Mouse (Mus musculus): ENCODE measurements around the gene Adam1a. TPM values are rescaled to one million over a fixed set of nuclear protein-coding genes. Genes with fewer than 3 reads are reported as not detected.
A peak's percentile ranks its signal among the peaks of the same experiment; 100 is the strongest.

The Adam1a gene
- total and polyA plus RNA-seq, 3 experiments = 1.0 to 1.9 TPM; not detected in 1

DNA sequence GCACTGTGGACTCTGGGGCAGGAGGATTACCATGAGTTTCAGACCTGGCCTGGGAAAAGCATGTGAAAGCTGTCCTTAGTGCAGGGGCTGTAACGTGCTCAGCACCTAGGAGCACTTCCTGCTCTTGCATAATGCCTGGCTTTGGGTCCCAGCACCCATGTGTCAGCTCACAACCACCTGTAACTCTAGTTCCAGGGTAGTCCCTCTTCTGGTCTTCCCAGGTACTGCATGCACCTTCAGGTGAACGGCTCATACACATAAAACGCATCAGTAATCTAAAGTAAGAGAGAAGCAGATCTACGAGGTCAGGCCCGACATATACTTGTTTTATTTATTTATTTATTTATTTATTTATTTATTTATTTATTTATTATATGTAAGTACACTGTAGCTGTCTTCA, 10.8 kb downstream of the Adam1a start:
- H3K9ac ChIP-seq (ENCODE audit: control insufficient read depth, low read depth, low read length, poor library complexity, severe bottlenecking) = no peak overlapping the region
- peaks cover 0 to 22% of the 10 kb centered on the region in 2 experiments; a peak in 2 of 4 replicates for H3K36me3 ChIP-seq (ENCODE audit: control insufficient read depth in 1 of 2, insufficient read depth in 2 of 2, low read length in 2 of 2)
- no peak overlapping the region for H3K27ac ChIP-seq (ENCODE audit: control insufficient read depth, low read depth, low read length)
- DNase-seq (ENCODE audit: low read depth, low spot score) = peak; percentile 70
- no peak overlapping the region for H3K4me3 ChIP-seq (ENCODE audit: control insufficient read depth in 1 of 2, insufficient read depth in 1 of 2, low read depth in 2 of 2, low read length in 2 of 2)
- no peaks in the 10 kb centered on the region for H3K4me1 ChIP-seq (ENCODE audit: control insufficient read depth in 1 of 2, insufficient read depth in 2 of 2, low read length in 2 of 2)
- TF ChIP-seq ZMIZ1 (IDR thresholded peaks at IDR 0.05; ENCODE audit: low read depth, low read length) (no peak), KAT2A (conservative IDR thresholded peaks at IDR 0.05; ENCODE audit: low read depth, low read length) (no peak), CTCF (IDR thresholded peaks at IDR 0.05 in 2 of 3, conservative IDR thresholded peaks at IDR 0.05 in 1 of 3; ENCODE audit: control insufficient read depth in 1 of 3, insufficient read depth in 1 of 3, low read depth in 2 of 3, low read length in 3 of 3, poor library complexity in 1 of 3, severe bottlenecking in 1 of 3) (peak; percentile 28 to 71 (median 52); a peak in 5 of 6 replicates), CHD1 (IDR thresholded peaks at IDR 0.05; ENCODE audit: low read depth, low read length) (no peak), SMC3 (IDR thresholded peaks at IDR 0.05; ENCODE audit: low read depth, low read length) (peak; percentile 42), MAFK (IDR thresholded peaks at IDR 0.05; ENCODE audit: borderline replicate concordance, low read depth, low read length) (no peak), POLR2AphosphoS5 (IDR thresholded peaks at IDR 0.05; ENCODE audit: borderline replicate concordance, low read depth, low read length) (no peak)
- H3K27me3 ChIP-seq (ENCODE audit: control insufficient read depth in 1 of 2, insufficient read depth in 2 of 2, low read length in 2 of 2) = no peaks in the 10 kb centered on the region
- no peaks in the 10 kb centered on the region for H3K9me3 ChIP-seq (replicated peaks; ENCODE audit: insufficient read depth, low read length)
- no peaks in the 10 kb centered on the region for H3K79me2 ChIP-seq (ENCODE audit: control insufficient read depth, insufficient read depth, low read length, poor library complexity)

GRCm38 (mm10) chr5:121526961-121527360, 18.3 kb downstream of the Adam1a start:
- Histone ChIP-seq H3K36me3 (ENCODE audit: control insufficient read depth in 1 of 2, insufficient read depth in 2 of 2, low read length in 2 of 2) (peaks cover 0 to 14% of the 10 kb centered on the region in 2 experiments; a peak in 2 of 4 replicates), H3K27me3 (ENCODE audit: control insufficient read depth in 1 of 2, insufficient read depth in 2 of 2, low read length in 2 of 2) (no peaks in the 10 kb centered on the region), H3K79me2 (ENCODE audit: control insufficient read depth, insufficient read depth, low read length, poor library complexity) (no peaks in the 10 kb centered on the region), H3K4me3 (ENCODE audit: control insufficient read depth in 1 of 2, insufficient read depth in 1 of 2, low read depth in 2 of 2, low read length in 2 of 2) (no peak overlapping the region), H3K9ac (ENCODE audit: control insufficient read depth, low read depth, low read length, poor library complexity, severe bottlenecking) (no peak overlapping the region), H3K27ac (ENCODE audit: control insufficient read depth, low read depth, low read length) (no peak overlapping the region), H3K9me3 (replicated peaks; ENCODE audit: insufficient read depth, low read length) (no peaks in the 10 kb centered on the region), H3K4me1 (ENCODE audit: control insufficient read depth in 1 of 2, insufficient read depth in 2 of 2, low read length in 2 of 2) (no peaks in the 10 kb centered on the region)
- DNase-seq (ENCODE audit: low read depth, low spot score) = no peak
- TF ChIP-seq NELFE (IDR thresholded peaks at IDR 0.05; ENCODE audit: low read depth, low read length) (no peak), UBTF (IDR thresholded peaks at IDR 0.05; ENCODE audit: borderline replicate concordance, insufficient read depth, low read depth, low read length) (no peak), ZC3H11A (IDR thresholded peaks at IDR 0.05; ENCODE audit: low read depth, low read length) (no peak), ETS1 (IDR thresholded peaks at IDR 0.05; ENCODE audit: low read depth, low read length) (no peak), ZMIZ1 (IDR thresholded peaks at IDR 0.05; ENCODE audit: low read depth, low read length) (no peak), MEF2A (IDR thresholded peaks at IDR 0.05; ENCODE audit: extremely low read depth, insufficient replicate concordance, low read depth, low read length, poor library complexity, severe bottlenecking) (no peak), POLR2A (IDR thresholded peaks at IDR 0.05; ENCODE audit: control insufficient read depth in 1 of 2, insufficient read depth in 1 of 2, low read depth in 1 of 2, low read length in 2 of 2, poor library complexity in 1 of 2) (no peak), RCOR1 (IDR thresholded peaks at IDR 0.05; ENCODE audit: low read depth, low read length) (no peak), NRF1 (IDR thresholded peaks at IDR 0.05; ENCODE audit: insufficient read depth, low read depth, low read length, poor library complexity, severe bottlenecking) (no peak), CHD1 (IDR thresholded peaks at IDR 0.05; ENCODE audit: low read depth, low read length) (no peak), BHLHE40 (IDR thresholded peaks at IDR 0.05; ENCODE audit: borderline replicate concordance, low read depth, low read length) (no peak), ZKSCAN1 (IDR thresholded peaks at IDR 0.05; ENCODE audit: low read depth, low read length) (no peak)

Data from MEL (cell line).